Mouse (Mus musculus) Muller cell, postnatal 12 days (primary cell): ENCODE data around the gene Ciz1.
A peak's percentile ranks its signal among the peaks of the same experiment; 100 is the strongest.

Experiments
- DNase-seq: peaks from one replicate; pipeline ENCODE4 v3.0.0-alpha.2; 2015; ENCODE audit errors: inconsistent ontology term

Ciz1 gene

DNA sequence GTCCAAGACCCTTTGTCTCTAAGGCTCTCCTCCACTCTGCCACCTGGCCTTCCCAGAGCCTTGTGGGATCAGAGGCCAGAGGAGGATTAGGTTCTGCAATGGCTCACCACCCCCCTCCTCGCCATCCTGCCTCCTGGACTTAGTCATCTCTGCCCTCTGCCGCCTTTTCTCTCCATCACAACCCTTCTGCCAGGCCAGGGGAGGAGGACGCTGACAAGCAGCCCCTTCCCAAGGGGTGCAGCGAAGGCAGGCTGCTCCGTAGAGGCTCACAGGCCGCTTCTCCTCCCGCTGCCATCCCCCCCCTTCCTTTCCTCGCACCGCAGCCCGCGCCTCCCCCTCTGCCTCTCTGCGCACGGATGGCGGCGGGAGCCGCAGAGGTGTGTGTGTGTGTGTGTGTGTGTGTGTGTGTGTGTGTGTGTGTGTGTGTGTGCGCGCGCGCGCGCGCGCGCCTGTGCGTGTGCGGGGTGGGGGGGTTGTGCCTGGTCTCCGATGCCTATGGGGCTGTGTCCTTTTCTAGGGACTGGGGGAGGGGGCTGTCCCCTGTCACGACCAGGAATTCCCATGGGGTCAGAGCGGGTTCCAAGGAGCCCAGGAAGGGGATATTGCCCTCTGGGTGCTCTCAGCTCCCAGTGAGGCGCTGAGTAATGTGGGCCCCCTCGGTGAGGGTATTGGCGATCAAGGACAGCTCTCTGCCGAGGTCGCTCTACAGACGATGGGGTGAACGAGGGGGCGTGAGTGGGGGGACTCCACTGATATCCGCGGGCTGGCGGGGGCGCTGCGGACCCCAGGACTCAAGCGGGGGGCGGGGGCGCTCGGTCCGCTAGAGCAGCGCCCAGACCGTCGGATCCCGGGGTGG lies at the start of gene Ciz1:
TSS of gene Ciz1 (plus strand) at position 177 of the 856 bp plus-strand sequence.
- DNase-seq, result peak; percentile 40

DNA sequence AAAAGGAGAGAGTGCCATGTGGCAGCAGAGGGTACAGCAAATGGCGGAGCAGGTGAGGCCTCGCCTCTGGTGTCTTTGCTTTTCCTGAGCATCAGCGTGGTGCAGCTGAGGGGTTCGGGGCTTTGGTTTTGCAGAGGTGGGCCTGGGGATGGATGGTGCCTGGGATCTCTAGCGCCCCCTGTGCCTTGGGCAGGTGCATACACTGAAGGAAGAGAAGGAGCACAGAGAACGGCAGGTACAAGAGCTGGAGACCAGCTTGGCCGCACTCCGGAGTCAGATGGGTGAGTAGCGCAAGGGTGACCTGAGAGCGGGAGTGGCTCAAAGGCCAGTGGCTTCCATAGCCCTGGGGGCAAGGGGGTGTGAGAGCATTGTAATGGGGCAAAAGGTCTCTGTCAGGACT lies 49.2 kb upstream of the Ciz1 start:
- DNase-seq, result no peak

DNA sequence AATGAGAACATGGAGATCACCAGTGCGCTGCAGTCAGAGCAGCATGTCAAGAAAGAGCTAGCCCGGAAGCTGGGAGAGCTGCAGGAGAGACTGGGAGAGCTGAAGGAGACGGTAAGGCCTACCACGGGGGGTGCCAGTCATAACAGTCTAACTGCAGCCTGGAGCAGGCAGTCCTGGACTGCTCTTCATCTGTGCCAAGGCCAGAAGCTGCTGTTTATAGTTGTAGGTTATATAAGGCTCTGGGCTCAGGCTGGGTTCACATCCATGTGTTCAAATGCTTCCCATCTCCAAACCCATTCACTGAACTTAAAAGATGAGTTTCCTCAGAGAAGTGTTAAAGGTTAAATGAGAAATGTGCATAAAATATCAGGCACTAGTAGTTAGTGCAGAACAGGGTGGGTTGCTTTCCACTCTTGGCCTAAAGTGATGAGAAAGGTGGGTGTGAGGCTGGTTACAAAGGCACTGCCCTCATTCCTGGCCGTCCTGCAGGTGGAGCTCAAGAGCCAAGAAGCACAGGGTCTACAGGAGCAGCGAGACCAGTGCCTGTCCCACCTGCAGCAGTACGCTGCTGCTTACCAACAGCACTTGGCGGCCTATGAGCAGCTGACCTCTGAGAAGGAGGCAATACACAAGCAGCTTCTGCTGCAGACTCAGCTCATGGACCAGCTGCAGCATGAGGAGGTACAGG lies 47.8 kb upstream of the Ciz1 start:
- DNase-seq, result peak; percentile 16

DNA sequence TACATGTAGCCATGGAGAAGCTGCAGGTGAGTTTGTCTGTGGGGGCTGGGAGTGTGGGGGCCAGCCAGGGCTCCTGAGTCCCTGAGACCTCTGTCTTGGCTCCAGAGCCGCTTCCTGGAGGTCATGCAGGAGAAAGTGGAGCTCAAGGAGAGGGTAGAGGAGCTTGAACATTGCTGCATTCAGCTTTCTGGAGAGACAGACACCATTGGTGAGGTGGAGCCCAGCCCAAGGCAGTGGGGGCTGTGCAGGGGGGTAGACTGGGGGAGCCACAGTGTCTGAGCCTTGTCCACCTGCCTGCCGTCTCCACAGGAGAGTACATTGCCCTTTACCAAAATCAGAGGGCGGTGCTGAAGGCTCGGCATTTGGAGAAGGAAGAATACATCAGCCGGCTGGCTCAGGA lies 46.5 kb upstream of the Ciz1 start:
- no peak for DNase-seq

DNA sequence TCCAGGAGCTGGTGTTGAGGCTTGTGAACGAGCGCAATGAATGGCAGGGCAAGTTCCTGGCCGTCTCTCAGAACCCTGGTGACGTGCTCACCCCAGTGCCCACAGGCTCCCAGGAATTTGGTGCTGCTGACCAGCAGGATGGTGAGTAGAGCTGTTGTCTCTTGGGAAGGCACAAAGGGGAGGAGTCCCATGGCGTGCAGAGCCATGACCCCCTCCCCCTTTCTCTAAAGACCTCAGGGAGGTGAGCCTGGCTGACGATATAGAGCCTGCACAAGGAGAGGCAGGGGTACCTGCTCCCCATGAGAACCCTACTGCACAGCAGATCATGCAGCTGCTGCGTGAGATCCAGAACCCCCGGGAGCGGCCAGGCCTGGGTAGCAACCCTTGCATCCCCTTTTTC lies 46.0 kb upstream of the Ciz1 start:
- DNase-seq, result no peak

DNA sequence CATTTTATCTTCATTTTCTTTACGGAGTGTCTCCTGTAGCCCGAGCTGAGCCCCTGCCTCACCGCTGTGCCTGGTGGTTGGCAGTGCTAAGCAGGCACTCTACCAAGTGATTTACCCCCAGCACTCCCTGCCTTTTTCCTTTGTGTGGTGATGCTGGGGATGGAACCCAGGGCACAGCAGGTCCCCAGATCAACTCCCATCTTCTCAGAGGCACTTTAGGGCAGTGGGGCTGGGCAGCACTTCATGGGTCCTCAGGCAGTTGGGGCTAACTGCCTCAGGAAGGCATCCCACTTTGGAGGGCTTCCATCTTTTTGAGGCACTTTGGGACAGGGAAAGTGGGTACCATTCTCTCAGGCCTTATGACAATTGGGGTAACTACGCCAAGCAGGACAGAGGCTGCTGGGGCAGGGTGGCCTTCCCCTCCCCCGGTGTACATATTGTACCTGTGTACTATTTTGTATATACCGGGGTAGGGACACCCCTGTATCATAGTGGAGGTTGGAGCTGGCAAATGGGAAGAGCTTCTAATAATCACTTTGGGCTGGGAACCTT lies 44.8 kb upstream of the Ciz1 start:
- DNase-seq, result no peak

DNA sequence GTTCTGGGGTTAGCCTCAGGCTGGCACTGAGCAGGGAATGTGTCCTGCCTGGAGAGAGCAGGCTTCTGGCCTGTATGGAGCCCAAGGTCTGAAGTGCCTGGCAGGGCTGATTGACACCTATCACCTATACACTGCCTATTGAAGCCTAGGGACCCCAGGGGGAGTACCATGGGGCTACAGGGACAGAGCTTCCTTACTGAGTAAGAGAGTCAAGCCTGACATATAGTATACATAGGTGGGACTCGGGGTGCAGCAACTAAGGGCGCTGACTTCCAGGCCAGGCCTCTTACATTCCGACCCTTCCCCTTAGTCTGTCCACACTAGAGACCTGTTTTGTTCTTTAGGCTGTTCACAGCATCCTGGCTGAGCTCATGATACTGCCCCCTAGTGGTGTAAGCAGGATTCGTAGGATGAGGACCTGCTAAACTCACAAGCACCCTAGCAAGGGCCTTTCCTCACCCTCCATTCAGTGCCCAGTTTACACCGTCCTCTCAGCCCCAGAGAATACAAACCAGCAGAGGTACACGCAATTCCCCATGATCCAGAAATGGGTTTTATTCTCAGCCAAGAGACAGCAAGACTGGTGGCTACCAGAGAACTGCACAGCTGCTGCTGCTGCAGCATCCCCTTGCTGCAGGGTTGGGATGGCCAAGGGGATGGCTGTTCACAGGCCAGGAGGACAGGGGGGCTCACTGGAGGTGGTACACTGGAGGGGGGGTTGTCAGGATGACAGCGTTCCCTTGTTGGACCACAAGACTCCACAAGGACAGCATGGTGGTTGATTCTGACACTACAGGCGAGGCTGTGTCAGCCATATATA lies 44.0 kb upstream of the Ciz1 start:
- DNase-seq, result no peak

DNA sequence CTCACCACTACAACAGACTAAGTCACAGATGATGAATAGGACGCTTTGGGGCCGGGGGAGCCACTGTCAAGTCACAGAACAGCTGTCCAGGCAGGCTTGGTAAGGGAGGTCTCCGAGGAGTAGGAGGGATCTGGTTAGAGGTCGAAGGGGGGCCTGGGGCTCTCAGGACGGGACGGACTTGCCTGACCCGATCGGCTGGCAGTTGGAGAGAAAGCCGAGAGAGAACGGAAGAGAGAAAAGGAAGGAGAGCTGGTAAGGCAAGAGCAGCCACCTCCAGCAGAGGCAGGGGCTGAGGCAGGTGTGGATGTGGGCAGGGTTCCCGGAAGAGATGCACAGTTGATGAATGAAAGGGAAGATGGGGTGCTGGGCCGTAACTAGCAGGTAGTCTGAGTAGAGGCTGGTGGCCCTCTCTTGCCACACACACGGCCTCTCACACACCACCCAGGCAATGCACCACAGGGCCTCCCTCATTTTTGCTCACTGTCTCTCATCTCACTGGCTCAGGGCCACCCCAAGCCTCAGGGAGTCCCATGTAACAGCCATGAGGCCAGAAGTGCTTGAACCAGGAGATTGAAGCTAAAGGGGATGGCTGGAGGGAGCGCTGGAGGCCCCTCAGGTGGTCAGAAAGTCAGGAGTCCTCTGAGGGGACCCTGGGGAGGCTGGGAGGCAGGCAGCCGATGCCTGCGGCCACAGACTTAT lies 43.1 kb upstream of the Ciz1 start:
- DNase-seq, result no peak

DNA sequence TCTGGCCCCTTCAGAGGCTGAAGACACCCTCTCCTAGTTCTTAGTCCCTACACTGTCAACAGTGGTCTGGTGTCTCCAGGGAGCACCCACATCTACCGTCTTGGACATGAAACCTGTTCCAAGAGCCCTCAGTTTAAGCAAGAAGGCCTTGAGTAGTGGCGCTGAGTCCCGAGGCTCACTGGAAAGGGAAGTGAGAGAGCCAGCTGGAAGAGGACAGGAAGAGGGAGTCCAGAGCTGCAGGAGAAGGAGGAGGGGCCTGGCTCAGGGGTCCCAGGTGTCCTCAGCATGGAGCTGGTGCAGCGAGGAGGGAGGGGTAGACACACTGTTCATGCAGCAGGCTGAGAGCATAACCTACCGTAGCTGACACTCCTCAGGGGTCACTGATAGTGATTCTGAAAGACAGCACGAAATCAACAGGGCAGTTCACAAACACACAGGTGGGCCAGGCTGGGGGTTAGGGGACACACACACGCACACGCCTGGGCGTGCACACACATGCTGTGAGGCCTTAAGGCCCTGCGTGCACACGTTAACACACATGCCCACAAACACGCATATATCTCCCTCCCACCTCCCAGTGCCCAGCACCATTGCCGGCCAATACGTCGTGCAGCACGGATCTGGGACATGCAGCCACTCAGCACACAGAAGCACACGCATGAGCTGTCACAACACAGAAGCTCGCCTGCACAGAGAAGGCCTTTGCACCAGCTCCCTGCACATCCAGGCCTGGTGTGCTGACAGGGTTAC lies 41.9 kb upstream of the Ciz1 start:
- DNase-seq, result no peak

DNA sequence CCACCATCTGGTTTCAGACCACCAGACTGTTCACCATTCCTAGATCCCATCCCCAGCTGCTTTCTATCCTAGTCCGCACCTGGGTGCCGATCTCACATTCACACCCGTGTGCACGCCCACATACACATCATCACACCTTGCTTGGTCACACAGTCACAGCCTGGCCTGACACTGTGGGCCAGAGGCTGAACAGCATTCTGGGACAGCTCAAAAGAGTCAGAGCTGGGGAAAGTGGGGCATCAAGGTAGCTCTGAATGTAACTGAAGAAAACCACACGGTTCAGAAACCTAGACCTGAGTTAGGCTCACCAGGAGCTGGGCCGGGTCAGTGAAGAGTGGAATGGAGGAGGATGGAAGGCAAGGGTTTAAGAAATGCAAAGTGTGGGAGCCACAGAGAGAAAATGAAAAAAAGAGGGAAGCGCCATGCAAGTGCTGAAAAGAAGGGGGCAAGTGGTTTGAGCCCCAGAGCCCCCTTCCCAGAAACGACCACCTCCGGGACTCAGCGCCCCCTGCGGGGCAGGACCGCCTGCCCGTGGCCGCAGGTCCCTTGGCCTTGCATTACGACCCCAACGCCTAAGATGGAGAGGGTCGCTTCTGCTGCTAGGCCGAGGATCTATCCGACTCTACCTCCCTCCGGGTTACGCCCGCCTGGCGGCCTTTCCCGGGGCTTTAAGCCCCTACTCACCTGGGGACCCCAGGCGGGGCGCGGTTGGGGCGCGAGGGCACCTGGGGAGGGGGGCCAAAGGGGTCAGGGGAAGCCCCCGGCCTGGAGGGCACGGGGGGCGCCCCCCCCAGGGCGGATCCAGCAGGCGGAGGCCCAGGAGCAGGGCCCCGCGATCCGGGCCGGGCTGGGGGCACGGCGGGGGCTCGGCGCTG lies 40.4 kb upstream of the Ciz1 start:
- no peak for DNase-seq

DNA sequence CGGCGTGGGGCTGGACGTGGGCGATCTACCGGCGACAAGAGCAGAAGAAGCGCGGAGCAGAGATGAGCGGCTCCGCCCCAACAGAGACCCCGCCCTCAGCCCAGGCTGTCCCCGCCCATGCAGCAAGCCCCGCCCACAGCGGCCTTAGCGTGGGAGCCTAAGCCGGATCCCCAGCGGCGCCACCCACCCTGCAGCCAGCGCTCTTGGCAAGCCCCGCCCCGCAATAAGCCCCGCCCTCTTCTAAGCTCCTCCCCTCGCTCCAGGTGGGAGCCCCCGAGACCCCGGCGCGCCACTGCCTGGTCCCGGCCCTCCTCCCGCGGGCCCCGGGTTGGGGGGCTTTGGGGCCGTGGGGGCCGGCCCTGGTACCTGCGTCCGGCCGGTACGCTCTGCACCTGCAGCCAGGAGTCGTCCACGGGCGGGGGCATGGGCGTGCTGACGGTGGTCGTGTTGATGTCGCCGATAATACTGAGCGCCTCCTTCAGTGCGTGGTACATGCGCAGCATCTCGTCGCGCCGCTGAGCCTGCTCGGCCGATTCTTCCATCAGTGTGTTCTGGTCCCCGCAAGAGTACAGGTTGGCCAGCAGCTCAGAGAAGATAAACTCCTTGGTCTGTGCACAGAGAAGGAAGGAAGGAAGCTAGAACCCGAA lies 39.7 kb upstream of the Ciz1 start:
- peak; percentile 86 for DNase-seq

DNA sequence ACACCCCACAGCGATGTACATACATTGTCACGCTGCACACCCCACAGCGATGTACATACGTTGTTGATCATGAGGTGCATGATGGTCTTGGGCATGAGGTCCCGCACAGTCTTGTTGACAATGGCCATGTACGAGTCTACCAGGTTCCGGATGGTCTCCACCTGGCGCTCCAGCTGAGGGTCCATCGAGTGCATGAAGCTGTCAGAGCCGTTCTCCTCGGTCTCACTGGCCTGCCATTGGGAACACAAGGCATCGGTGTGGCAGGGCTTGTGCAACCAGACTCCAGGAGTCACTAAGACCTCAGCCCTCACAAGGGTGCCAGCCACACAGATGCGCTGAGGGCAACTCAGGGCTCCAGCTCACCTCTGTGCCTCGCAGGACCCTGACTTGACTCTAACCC lies 37.3 kb upstream of the Ciz1 start:
- no peak for DNase-seq

DNA sequence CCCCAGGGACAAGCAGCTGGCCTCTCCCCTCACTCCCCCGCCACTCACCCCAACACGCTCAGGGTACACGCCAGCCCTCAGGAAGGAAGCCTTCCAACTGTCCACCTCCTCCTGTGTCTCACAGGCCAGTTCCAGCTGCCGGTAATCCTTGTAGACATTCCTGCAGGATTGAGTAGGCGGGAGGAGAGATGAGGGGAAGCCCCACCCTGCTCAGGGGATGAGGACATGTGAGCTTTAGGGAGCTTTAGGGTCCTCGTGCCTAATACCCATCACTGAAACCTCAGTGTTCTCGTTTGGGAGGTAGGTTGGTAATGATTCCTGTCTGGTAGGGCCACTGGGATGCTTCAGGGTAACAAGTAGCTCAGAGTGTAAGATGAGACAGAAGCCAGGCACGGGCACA lies 36.4 kb upstream of the Ciz1 start:
- peak; percentile 12 for DNase-seq

DNA sequence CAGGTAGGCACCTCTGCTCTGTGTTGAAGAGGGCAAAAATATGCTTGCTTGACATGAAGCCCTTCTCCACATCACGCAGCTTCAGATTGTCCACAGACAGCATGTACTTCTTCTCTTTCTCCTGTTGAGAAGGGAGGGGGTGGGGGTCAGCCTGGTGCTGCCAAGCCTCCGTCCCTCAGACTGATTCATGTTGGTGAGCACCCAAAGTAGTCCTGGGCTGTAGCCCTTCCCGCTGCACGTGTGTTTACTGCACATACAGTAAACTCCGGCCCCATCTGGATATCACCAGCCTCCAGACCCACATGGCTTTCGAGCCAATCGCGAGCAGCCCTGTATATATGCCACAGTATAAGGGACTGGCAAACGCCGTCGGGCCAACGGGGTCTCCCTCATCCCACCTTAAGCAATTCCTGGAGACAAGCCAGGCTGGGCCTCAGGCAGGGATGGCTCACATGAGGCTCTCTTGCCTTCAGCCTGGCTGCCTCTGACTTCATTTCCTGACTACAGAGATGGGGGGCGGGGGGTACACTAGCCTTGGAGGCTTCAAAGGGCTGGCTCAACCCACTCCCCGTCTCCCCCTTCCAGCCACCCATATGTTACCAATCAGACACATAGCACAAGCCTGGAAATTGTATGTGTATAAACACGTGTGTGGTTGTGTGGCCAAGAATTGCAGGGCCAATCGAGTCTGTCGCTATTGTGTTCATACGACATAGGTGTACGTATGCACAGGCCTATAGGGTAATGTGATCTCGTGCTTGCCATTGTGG lies 35.1 kb upstream of the Ciz1 start:
- no peak for DNase-seq

DNA sequence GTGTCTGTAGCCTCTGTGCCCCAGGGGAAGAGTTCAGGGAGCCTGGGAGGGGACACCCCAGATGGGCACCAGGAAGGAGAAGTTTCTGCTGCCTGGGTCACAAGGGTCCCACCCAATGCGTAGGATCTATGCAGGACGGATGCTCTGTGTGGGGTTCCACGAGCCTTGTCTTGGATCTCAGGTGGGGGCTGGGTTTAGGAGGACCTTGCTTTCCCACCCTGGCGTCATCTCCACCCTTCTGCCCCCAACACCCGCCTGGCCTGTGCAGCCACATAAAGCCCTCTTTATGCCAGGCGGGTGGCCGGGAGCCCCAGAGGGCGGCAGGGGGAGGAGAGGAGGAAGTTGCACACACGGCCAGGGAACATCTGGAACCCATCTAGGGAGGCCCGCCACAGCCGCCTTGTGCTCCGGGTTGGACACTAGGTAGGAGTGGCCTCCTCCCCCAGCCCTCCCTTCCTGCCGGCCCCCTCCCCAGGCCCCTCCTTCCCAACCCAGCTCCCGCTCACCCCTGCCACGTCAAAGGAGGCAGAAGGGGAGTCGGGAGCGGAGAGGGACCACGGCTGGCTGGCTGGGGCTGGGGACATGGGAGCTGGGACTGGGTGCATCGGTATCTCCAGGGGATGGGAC lies 34.2 kb upstream of the Ciz1 start:
- DNase-seq, result peak; percentile 11

DNA sequence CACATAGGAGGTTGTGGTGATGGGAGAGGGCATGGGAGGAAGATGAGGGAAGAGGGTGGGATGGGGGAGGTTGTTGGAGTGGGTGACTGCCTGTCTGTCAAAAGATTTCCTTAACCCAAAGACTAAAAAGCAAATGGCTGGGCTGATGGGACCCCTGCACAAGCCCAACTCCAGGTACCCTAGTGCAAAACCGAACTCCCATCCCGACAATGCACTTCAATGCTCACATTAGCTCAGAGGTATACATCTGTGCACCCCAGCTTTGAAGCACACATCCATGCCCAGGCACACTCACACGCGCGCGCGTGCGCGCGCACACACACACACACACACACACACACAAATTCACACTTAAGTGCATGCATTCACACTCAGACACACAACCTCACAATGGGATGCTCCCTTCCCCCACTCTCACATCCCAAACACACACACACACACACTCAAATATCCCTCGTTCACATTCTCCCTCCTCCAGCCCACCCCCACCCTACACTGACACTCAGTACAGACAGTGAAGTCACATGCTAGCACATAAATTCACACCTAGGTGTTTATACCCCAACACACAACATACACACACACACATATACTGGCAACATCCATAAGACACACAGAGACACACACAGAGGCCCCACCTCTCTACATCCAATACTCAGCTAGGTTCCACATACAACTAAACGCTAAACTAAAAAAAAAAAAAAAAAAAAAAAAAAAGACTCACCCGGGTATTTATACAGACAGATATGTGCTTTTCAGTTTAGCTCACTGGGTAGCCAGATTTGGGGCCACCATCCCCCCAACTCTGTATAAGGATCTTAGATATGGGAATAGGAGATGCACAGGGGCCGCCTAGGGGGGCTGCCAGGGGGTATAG lies 33.2 kb upstream of the Ciz1 start:
- DNase-seq, result no peak
